Mouse (Mus musculus) urinary bladder, adult 2 months (tissue): ENCODE results near the gene Ano8. TPM values are rescaled to one million over a fixed set of nuclear protein-coding genes. Genes with fewer than 3 reads are reported as not detected.

Source experiments
- DNase-seq: peaks from one replicate; pipeline ENCODE4 v3.0.0; 2022; ENCODE audit warnings: low spot score
- polyA plus RNA-seq: library from polyadenylated mRNA; depleted of rRNA; stranded (reverse); fragments of >200 nt; gene quantifications from 2 replicates; pipeline ENCODE4 v1.2.3, GENCODE M21; 2012

The Ano8 gene
- polyA plus RNA-seq, 1 experiment, result 23.9 TPM

DNA sequence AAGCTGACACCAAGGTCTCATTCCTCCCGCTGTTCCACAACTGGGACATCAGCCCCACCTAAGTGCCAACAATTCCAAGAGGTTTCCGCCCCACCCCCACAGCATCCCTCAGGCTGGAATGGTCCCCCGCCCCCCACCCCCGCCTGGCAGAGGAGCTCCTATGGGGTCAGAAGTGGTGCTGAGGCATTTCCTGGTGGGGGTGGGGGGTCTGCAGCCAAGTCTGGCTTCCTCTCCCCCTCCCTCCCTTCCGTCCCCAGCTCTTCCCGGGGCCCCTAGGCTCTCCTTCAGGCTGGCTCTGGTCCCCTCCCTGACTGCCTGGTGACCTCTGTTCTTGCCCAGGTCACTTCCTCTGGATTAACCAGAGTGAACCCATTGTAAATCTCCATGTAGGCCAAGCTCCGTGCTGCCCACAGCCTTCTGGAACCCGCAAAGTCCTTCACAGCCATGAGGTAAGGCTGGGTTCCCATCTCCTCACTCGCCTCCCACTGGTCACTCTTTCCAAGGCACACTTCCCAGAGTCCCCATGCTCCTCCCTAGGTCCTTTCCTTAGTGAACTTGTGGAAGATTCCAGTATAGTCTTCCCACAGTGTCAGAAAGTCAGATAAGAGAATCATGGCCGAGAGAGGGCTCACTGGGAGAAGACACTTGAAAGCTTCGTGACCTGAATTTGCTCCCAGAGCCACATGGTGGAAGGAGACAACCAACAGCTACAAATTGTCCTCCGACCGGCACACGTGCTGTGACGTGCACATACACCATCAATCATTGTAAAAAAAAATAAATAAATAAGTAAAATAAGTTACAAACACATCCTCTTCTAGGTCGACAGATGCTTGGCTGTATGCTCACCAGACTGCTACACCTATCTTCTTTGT is 13.3 kb upstream of the Ano8 start:
- no peak for DNase-seq

DNA sequence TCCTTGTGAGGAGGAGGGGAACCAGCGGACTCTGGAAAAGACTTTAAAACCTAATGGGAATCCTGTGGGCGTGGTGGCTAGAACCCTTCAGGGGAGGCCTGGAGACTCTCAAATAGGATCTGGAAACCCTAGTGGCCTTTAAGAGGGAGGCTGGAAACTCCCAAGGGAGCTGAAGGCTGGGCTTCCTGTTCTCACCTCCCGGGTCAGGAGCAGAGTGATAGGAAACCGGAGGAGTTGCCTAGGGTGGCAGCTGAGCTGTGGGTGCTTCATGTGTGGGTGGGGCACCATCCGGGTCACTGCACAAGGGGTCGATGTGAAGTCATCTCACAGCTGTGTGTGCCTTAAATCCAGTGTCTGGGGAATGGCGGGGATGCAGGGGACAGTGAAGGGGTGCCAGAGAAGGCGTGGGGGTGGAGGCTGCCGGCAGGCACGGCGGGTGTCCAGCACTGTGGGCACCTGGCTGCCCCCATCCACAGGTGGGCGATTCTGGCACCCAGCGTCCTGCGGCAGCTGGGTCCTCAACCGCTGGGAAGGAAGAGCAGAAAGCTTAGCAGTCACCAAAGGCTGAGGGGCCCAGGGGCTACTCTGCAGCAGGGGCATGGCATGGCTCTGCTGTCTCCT is 12.2 kb upstream of the Ano8 start:
- DNase-seq, result no peak

DNA sequence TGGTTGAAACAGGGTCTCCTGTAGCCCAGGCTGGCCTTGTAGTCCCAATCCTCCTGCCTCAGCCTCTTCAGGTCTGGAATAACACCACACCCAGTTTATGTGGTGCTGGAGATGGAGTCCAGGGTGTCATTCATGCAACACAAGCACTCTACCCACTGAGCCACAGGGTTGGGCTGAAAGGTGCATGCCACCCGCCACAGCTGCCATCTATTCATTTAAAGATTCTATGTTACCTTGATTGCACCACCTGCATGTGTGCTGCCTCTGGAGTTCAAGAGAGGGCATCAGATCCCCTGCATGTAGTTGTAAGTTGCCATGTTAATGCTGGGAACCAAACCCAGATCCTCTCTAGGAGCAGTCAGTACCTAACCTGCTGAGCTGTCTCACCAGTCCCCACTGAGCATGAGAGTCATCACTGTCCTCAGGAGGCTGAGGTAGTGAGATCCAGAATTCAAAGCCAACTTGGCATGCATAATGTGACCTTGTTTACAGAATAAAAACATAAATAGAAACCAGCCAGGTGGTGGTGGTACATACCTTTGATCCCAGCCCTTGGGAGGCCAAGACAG is 11.4 kb upstream of the Ano8 start:
- no peak for DNase-seq

DNA sequence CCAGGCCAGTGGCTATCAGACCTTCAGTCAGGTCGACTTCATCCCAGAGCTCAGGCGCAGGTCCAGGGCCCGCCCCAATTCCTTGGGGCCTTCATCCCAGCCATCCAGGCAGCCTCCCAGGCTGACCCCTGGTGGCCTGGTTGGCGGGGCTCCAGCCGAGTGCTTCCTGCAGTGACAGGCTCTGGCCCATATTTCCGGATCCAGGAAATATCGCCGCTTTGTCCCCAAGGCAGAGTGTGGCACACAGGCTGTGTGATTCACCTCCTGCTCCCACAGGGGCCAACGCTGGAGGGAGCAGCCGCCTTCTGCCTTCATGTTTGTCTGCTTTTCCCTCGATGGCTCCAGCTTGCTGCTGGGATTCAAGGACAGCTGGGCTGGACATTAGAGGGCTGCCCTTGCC is 10.7 kb upstream of the Ano8 start:
- DNase-seq, result peak; percentile 63

DNA sequence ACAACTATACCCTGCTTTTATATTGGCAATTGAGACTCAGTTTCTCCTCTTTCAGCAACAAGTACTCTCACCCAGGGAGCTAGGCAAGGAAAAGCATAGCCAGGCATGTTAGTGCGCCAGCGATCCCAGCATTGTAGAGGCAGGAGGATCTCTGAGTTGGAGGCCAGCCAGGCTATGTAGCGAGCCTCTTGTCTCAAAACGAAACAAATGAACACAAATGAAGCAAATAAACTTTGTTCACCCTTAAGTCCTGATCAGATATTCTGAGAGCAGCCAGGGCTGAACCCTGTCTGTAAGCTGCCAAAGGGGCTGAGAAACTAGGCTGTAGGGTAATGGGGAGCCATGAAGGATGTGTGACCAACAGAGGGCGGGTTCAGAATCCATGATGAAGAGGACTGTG is 10.0 kb upstream of the Ano8 start:
- no peak for DNase-seq

DNA sequence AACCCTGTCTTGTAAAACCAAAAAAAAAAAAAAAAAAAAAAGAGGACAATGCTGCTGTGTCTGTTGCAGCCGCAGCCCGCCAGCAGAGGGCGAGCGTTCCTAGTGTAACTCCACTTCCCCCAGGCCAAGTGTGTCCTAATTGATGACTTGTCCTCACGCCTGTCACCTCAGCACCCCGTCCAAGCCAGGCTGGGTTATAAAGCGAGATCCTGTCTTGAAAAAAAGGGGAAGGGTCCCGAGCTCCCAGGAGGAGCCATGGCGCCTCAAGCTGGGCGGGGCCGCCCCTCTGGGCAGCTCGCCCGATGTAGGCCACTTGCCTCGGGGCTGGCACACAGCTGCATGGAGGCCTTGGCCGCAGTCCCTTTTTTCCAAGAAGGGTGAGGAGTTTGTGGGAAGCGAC is 9.3 kb upstream of the Ano8 start:
- DNase-seq, result peak; percentile 79

DNA sequence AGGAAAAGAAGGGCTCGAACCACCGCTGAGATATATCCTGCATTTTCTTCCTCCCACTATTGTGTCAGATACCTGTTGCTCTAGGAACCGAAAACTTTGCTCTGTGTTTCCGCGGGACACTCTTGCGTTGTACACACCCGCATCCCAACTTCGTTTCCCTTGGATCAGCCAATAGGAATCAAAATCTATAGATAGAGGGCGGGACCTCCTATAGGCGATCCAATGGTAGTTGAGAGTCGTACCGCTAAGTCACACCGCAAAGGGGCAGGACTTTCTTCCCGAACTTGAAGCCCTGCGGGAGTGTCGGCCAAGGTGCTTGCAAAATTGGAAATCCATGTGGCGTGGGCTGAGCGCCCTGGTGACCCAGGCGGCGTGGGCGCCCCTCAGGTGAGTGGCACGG is 2.7 kb upstream of the Ano8 start:
- peak; percentile 63 for DNase-seq

DNA sequence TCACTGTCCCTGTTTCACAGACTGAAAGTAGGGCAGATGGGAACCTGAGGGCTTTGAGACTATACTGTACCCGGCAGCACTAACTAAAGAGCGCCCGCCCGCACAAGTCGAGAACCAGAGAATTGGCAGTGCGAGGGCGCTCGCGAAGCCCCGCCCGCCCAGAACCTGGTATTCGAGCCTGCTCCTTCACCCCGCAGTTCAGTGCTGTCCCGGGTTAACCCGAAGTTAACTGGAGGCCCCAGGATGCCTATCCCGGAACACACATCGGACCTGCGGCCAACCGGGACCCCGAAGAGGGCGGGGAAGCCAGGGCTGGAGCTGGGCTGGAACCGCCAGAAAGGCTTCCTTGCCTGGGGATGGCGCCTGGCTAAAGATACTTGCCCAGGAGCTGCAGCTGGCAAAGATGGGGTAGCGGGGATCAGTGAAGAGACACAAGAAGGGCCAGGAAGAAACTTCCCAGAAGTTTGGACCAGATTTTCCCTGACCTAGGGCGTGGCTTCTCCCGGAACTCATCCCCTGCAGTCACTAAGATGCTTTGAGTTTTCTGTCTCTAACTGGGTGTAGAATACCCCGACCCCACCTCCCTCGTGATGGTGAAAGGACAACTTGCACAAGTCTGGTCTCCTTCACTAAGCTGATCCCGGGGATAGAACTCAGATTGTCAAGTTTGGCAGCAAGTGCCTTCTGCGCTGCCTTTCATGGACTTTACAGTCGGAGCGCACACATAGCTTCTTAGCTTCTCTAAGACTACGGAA is 2.1 kb upstream of the Ano8 start, which contains the start of gene Gtpbp3:
TSS of gene Gtpbp3 (plus strand) at position 413 of the 755 bp plus-strand sequence.
- DNase-seq, result peak; percentile 73

DNA sequence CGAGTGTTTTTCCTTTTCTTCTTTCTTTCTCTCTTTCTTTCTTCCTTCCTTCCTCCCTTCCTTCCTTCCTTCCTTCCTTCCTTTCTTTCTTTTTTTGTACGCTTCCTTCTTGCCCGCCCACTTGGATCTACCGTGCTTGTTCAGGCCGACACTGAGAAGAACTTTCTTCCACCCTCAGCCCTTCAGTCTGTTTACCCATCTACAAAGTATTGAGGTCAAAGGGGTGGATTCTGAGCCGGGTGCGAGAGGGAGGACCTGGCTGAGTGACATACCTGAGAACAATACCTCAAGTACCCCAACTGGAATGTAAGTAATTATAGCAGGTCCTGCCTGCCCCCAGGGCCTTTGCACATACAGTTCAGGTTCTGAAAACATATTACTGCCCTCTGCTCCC is 370 bp upstream of the Ano8 start:
- DNase-seq, result no peak

DNA sequence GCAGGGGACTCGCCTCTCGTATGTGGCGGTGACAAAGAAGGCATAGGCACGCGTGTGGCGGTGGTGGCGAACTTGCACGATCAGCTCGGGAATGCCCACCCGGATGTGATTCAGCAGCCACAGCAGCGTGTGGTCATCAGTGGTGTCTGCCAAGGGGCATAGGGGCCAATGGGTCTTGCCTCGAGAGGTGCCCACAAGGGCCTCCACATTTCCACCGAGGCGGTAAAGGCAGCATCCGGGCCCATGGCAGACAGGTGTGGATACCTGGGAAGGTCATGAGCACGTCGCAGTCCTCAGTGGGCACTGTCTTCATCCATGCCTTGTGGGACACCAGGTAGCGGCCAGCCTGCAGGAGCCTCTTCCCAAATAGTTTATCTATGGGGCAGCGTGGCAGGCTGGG is 1.0 kb downstream of the Ano8 start:
- no peak for DNase-seq

DNA sequence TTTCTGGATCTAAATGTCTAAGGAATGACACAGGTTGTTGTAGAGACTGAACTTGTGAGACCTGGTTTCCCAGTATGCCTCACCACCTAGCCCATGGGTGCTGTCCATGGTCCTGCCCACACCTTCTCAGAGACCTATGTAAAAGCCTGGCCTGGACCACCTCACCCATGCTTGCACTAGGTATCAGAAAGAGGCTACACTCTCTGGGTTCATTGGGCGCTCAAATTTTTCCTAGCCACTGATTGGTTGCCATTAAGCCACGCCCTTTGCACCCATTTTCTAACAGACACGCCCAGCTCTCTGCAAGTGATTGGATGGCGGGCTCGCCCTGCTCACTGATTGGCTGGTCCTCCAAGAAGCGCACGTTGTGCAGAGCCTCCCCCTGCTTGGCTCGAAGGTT is 1.8 kb downstream of the Ano8 start:
- no peak for DNase-seq

DNA sequence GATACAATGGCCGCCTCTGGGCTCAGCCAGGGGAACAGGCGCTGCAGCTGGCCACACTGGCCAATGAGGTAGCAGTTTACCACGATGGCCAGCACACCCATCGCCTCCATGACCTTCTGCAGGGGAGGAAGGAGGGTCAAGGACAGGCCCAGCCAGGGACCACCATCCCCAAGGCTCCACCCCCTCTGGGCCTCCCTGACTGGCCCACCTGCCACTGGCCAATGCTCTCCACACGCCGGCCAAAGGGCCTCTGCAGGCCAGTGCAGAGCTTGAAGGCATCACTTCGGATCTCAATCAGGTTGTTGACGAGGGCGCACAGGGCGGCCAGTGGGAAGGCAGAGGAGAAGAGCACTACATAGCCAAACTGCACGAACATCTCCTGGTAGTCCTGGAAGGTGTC is 6.8 kb downstream of the Ano8 start:
- DNase-seq, result no peak

DNA sequence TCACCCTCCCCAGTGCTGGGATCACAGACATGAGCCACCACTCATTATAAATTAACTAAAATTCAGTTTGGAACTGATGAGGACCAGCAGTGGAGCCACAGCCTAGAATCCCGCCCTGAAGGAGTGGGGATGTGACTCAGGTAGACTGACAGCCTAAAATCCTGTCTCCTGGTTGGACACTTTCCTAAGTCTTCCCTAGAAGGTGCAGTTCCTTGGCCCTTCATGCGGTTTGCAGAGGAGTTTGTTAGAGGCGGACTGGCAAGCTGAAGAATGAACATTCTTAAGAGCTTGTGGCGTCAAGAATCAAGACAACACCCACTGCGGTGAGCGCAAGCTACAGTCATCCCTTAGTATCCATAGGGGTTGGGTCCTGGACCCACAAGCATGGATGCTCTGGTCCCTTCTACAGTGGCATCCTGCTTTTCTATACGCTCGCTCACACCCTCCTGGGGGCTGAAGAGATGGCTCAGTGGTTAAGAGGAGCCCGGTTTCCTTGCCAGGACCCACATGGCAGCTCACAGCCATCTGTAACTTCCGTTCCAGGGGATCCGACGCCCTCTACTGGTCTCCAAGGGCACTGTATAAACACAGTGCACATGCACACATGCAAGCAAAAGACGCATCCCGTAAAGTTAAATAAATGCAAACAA is 8.4 kb downstream of the Ano8 start:
- DNase-seq, result no peak

DNA sequence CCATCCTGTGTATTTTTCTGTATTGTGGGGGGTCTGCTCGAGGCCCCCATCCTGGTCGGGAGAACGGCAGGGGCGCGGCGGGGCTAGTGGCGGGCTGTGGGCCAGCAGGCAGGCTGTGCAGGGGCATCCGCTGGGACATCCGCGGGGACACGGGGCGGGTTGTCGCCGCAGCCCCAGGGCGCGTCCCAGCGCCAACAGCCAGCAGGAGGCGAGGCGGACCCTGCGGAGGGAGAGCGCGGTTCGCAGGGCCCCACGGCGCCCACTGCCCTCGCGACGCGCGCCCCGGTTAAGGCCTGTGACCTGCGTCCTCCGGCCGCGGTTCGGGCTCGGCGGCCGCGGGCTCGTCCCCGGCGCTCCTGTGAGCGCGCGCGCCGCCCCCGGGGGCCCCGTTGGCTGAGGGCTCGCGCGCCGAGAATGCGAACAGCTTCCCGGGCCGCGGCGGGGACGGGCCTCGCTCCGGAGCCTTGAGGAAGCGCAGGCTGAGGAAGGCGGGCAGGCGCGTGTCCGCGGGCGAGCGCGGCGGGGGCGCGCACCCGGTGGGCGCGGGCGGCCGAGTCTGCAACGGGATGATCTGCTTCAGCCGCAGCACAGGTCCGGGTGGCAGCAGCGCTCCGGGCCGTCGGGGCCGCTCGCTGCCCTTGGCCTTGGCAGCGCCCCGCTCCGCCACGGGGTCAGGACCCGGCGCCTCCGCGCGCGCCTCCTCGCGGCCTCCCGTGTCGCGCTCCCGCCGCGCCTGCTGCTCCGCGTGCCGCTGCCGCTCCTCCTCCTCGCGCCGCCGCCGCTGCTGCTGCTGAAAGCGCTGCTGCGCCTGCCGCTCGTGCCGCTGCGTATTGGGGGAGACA is 9.4 kb downstream of the Ano8 start:
- peak; percentile 72 for DNase-seq

DNA sequence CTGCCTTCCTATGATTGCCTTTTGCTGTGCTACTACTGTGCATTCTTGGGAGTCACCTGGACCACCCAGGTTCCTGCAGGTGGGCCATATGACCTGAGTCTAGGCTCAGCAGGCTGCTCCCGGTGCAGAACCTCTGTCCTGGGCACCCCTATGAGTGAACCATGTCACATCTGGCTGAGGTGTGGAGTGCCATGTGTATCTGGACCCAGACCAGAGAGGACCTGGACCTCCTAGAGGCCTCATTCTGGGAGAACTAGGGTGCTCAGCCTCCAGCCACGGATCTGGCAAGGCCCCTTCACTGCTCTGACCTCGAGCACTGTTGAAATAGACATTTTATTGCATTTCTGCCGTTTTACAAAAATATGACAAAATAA is 10.1 kb downstream of the Ano8 start:
- no peak for DNase-seq

DNA sequence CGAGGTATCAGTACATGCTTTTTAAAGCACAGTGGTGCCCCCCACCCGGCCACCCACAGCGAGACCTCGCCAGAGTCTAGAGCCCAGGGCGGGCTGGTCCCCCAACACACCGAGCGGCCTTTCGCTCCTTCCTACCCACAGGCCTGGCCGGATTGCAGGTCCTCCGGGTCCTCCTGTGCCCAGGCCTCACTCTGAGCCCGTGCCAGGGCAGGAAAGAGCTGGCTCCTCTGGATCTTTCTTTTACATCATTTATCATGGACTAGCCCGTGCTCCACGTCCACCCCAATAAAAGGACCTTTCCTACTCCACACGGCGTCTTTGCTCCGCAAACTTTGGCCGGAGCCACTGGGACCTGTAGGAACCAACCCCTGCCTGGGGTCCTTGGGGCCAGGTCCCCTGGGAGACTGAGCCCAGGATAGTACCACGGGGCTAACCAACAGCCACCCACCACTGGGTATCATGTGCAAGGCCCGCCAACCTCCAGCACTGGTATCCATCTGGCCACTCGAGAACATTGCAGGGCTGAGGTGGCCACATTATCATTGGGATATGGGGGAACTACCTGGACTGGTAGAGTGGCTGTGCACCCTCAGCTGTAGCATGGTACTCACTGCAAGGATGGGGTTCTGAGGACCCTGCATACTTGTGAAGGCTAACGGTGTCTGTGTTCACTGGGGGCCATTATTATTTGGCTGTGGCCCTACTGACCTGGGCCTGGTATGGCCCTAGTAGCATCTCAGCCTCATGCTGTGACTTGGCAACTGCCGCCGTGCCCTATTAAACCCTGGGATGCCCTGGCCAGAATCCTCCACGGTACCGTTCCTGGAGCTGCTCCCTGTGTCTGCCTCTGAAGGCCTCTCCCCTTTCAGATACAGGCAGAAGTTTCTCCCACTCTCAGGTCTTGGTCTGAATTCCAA is 10.7 kb downstream of the Ano8 start:
- DNase-seq, result no peak

DNA sequence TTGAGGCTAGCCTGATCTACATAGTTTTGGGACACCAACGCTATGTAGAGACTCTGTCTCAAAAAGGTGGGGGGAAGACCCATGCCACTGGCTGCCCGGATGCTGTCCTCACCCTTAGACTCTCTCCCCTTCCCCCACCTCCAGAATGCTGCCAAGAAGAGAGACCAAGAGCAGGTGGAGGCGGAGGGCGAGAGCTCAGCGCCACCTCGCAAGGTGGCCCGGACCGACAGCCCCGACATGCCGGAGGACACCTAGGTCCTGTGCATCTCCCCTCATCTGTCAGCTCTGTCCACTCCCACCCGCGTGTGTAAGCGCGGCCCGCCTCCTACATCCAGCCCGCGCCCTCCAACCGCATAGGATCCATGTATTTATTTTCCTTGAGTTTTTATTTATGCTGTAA is 11.4 kb downstream of the Ano8 start:
- DNase-seq, result no peak

DNA sequence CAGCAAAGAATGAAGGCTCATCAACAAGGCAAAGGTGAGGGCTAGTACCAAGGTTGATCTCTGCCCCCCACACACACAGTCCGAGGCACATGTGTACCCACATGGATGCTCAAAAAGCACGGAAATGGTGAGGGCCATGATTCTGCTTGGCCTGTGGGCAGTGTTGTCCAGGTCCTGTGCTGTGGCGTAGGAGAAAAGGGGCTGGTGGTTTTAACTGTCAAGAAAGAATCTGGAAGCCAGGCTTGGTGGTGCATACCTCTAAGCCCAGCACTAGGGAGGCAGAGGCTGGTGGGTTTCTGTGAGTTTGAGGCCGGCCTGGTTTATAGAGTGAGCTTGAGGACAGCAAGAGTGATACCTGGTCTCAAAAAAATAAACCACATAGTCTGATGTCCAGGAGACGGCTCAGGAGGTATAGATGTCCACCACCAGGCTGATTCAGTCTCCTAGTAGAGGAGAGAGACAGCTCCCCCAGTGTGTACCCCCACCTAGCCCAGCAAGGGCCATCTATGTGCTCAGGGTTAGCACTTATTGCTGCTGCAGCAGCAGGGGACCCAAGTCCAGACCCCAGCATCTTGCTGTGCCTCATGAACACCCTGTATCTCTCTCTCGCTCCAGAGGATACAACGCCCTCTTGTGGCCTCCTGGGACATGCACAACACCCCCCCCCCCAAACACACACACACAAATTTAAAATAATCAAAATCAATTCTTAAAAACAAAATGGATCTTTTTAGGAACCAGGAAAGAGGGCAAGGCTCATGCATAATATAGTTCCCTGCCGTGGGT is 13.0 kb downstream of the Ano8 start:
- DNase-seq, result no peak

DNA sequence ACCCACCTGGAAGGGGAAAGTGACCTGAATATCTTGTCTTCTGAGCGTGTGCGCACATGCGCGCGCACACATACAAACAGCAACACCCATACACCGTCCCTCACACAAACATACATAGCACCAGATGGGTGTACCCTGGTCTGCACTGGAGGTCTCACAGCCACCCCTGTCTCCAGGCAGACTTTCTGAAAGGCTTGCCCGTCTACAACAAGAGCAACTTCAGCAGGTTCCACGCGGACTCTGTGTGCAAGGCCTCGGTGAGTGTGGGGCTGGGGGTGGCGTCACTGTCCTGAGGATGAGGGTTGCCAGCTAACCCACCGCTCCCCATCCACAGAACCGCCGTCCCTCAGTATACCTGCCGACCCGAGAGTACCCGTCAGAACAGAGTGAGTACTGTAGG is 13.9 kb downstream of the Ano8 start:
- DNase-seq, result no peak
